ENCODE assay signal across 10 mouse cellular contexts in genomic region chr5:148965089-148965591, GRCm38 (mm10). TPM values are rescaled to one million over a fixed set of nuclear protein-coding genes. Genes with fewer than 3 reads are reported as not detected.
DNase-seq lines count a peak whose midpoint lies in the region; ATAC-seq and TF ChIP-seq lines count a peak whose summit lies in the region.
"Had no signal": no experiment of that assay in that cellular context is flagged by ENCODE, and none has a peak within 500 bp of the region (broad histone marks: within the 10 kb centered on the region; RNA-seq: fewer than 3 reads in every experiment).

No protein-coding gene starts in this region.

- H3K9ac ChIP-seq in heart, embryonic 12.5 days, result 0 out of 2 replicates have a peak overlapping the region, but pooled peaks have one; percentile 5
- no peak overlapping the region for H3K9ac ChIP-seq in midbrain, embryonic 14.5 days (replicated peaks; ENCODE audit: low read length)
- no peak overlapping the region for H3K9ac ChIP-seq in midbrain, embryonic 11.5 days (ENCODE audit: low read length)
- no peak overlapping the region for H3K9ac ChIP-seq in forebrain, postnatal 0 days
- H3K9ac ChIP-seq in stomach, embryonic 14.5 days (replicated peaks; ENCODE audit: low read depth, low read length), result no peak overlapping the region

- no peak overlapping the region for H3K4me3 ChIP-seq in heart, embryonic 12.5 days
- no peak overlapping the region for H3K4me3 ChIP-seq in midbrain, embryonic 14.5 days (replicated peaks; ENCODE audit: low read depth, low read length)
- no peak overlapping the region for H3K4me3 ChIP-seq in midbrain, embryonic 11.5 days (ENCODE audit: low read depth, low read length)
- no peak overlapping the region for H3K4me3 ChIP-seq in forebrain, postnatal 0 days (ENCODE audit: low read depth, low read length)
- no peak overlapping the region for H3K4me3 ChIP-seq in stomach, embryonic 14.5 days (ENCODE audit: low read depth, low read length)

- H3K9me3 ChIP-seq in heart, embryonic 12.5 days (replicated peaks), result no peaks in the 10 kb centered on the region
- no peaks in the 10 kb centered on the region for H3K9me3 ChIP-seq in midbrain, embryonic 14.5 days (ENCODE audit: control insufficient read depth, low read length)
- no peaks in the 10 kb centered on the region for H3K9me3 ChIP-seq in midbrain, embryonic 11.5 days (ENCODE audit: control insufficient read depth, low read length)
- no peaks in the 10 kb centered on the region for H3K9me3 ChIP-seq in forebrain, postnatal 0 days (ENCODE audit: low read length)
- H3K9me3 ChIP-seq in stomach, embryonic 14.5 days (ENCODE audit: control insufficient read depth, low read depth, low read length), result no peaks in the 10 kb centered on the region

- no peak for ATAC-seq in heart, embryonic 12.5 days (ENCODE audit: insufficient number of reproducible peaks, low FRiP score)
- ATAC-seq in midbrain, embryonic 14.5 days (ENCODE audit: low FRiP score, low TSS enrichment), result no peak
- ATAC-seq in midbrain, embryonic 11.5 days (ENCODE audit: low FRiP score), result no peak
- peak; percentile 62 for ATAC-seq in forebrain, postnatal 0 days
- ATAC-seq in stomach, embryonic 14.5 days (ENCODE audit: insufficient number of reproducible peaks, insufficient read depth, low FRiP score, low read depth), result no peak
- no peak for ATAC-seq in megakaryocyte, adult 5-6 weeks (ENCODE audit: poor library complexity, severe bottlenecking)

- DNase-seq in heart, postnatal 25 days (ENCODE audit: low spot score), result no peak
- no peak for DNase-seq in midbrain, embryonic 14.5 days
- no peak for DNase-seq in midbrain, embryonic 11.5 days (ENCODE audit: low spot score, missing footprints)
- peak; percentile 68 for DNase-seq in forebrain, postnatal 0 days
- DNase-seq in T-cell, adult 2 months (ENCODE audit: low spot score), result no peak
- DNase-seq: spleen, adult 18-20 months had no signal

- H3K4me2 ChIP-seq in heart, embryonic 12.5 days, result peak overlapping the region; percentile 46
- H3K4me2 ChIP-seq in midbrain, embryonic 14.5 days (ENCODE audit: low read length), result no peak overlapping the region
- H3K4me2 ChIP-seq in midbrain, embryonic 11.5 days, result no peak overlapping the region
- H3K4me2 ChIP-seq in forebrain, postnatal 0 days (ENCODE audit: low read depth), result peak overlapping the region; percentile 15
- H3K4me2 ChIP-seq in stomach, embryonic 14.5 days (replicated peaks; ENCODE audit: low read depth, low read length), result 0 out of 2 replicates have a peak overlapping the region, but pooled peaks have one; percentile 0

- H3K27me3 ChIP-seq in heart, embryonic 12.5 days (replicated peaks), result no peaks in the 10 kb centered on the region
- no peaks in the 10 kb centered on the region for H3K27me3 ChIP-seq in midbrain, embryonic 14.5 days (ENCODE audit: control insufficient read depth, insufficient read depth, low read length)
- no peaks in the 10 kb centered on the region for H3K27me3 ChIP-seq in midbrain, embryonic 11.5 days (ENCODE audit: control insufficient read depth, insufficient read depth, low read length)
- H3K27me3 ChIP-seq in forebrain, postnatal 0 days (ENCODE audit: insufficient read depth, low read length), result no peaks in the 10 kb centered on the region
- no peaks in the 10 kb centered on the region for H3K27me3 ChIP-seq in stomach, embryonic 14.5 days (ENCODE audit: control insufficient read depth, insufficient read depth, low read length)

- WGBS in heart, embryonic 12.5 days, result 63% methylated on average over 15 of the region's 15 CpGs
- 89% methylated on average over 15 of the region's 15 CpGs for WGBS in midbrain, embryonic 14.5 days
- 82% methylated on average over 15 of the region's 15 CpGs for WGBS in midbrain, embryonic 11.5 days
- 59% methylated on average over 15 of the region's 15 CpGs for WGBS in forebrain, postnatal 0 days
- WGBS in stomach, embryonic 14.5 days, result 59% methylated on average over 15 of the region's 15 CpGs

- H3K36me3 ChIP-seq in heart, embryonic 12.5 days, result no peaks in the 10 kb centered on the region
- no peaks in the 10 kb centered on the region for H3K36me3 ChIP-seq in midbrain, embryonic 14.5 days (ENCODE audit: control insufficient read depth, insufficient read depth, low read length)
- H3K36me3 ChIP-seq in midbrain, embryonic 11.5 days (ENCODE audit: control insufficient read depth, insufficient read depth, low read length), result no peaks in the 10 kb centered on the region
- no peaks in the 10 kb centered on the region for H3K36me3 ChIP-seq in forebrain, postnatal 0 days (ENCODE audit: insufficient read depth)
- H3K36me3 ChIP-seq in stomach, embryonic 14.5 days (ENCODE audit: control insufficient read depth, insufficient read depth, low read length), result no peaks in the 10 kb centered on the region

- H3K4me1 ChIP-seq in heart, embryonic 12.5 days (replicated peaks), result peaks cover 42% of the 10 kb centered on the region
- peaks cover 13% of the 10 kb centered on the region; the same call in 1 of the 2 replicates for H3K4me1 ChIP-seq in midbrain, embryonic 14.5 days (ENCODE audit: control insufficient read depth, insufficient read depth, low read length)
- H3K4me1 ChIP-seq in midbrain, embryonic 11.5 days (ENCODE audit: control insufficient read depth, insufficient read depth, low read length), result peaks cover 5% of the 10 kb centered on the region; the same call in 1 of the 2 replicates
- H3K4me1 ChIP-seq in forebrain, postnatal 0 days (ENCODE audit: insufficient read depth), result peaks cover 22% of the 10 kb centered on the region
- H3K4me1 ChIP-seq in stomach, embryonic 14.5 days (ENCODE audit: control insufficient read depth, insufficient read depth, low read length), result peaks cover 38% of the 10 kb centered on the region

- TF ChIP-seq CTCF in forebrain, postnatal 0 days (IDR thresholded peaks at IDR 0.05; ENCODE audit: low read depth), result no peak

- intact Hi-C loops in heart, postnatal 25 days (cut with DNase I), result loop anchor here (5.0 kb wide), 1 partner anchor 67 kb away; no protein-coding TSS in a partner anchor

- peak overlapping the region; percentile 66; the same call in 1 of the 2 replicates for H3K27ac ChIP-seq in heart, embryonic 12.5 days (ENCODE audit: poor library complexity, severe bottlenecking)
- peak overlapping the region; percentile 10; the same call in 1 of the 2 replicates for H3K27ac ChIP-seq in midbrain, embryonic 14.5 days (replicated peaks; ENCODE audit: low read depth, low read length)
- no peak overlapping the region for H3K27ac ChIP-seq in midbrain, embryonic 11.5 days (ENCODE audit: low read depth, low read length)
- H3K27ac ChIP-seq in forebrain, postnatal 0 days (ENCODE audit: low read depth, low read length), result peak overlapping the region; percentile 87
- H3K27ac ChIP-seq in stomach, embryonic 14.5 days (ENCODE audit: low read length), result peak overlapping the region; percentile 77
- H3K27ac ChIP-seq: macrophage had no signal

RNA-seq across cellular contexts. Expression of gene Gm42791, which starts 29.8 kb away (rescaled TPM):
- 0.45 TPM in 1 of 2 replicates, not detected in the other for polyA plus RNA-seq in heart, embryonic 12.5 days (2016; fragmentation: Nextera tagmentation; extraction: Ambion mirVana)
- 1 to 10 TPM; 5.8 to 6.2 TPM for total RNA-seq in heart, postnatal 25 days (2021)
- not detected in 2 replicates for polyA plus RNA-seq in midbrain, embryonic 14.5 days (2014; fragmentation: Nextera tagmentation; extraction: Ambion mirVana)
- polyA plus RNA-seq in midbrain, embryonic 11.5 days (2014; fragmentation: Nextera tagmentation; extraction: Ambion mirVana), result 2.0 TPM in 1 of 2 replicates, not detected in the other
- total RNA-seq in forebrain, postnatal 0 days (2014; rRNA removed), result not detected in 2 replicates
- 2.0 and 5.7 TPM in 2 replicates for polyA plus RNA-seq in forebrain, postnatal 0 days (2015; fragmentation: Nextera tagmentation; extraction: Ambion mirVana)
- polyA plus RNA-seq in stomach, embryonic 14.5 days (2014; fragmentation: Nextera tagmentation; extraction: Ambion mirVana), result not detected in 2 replicates
- total RNA-seq in megakaryocyte, adult 5-6 weeks (2015), result not detected in 2 replicates
- total RNA-seq in megakaryocyte, adult 5-6 weeks (2017), result not detected in 2 replicates

RNA-seq across cellular contexts. Expression of gene Katnal1, which starts 36.0 kb away (rescaled TPM):
- 17.1 and 19.2 TPM in 2 replicates for polyA plus RNA-seq in heart, embryonic 12.5 days (2016; fragmentation: Nextera tagmentation; extraction: Ambion mirVana)
- total RNA-seq in heart, postnatal 25 days (2021), result 1 to 10 TPM; 9.2 to 9.9 TPM
- polyA plus RNA-seq in midbrain, embryonic 14.5 days (2014; fragmentation: Nextera tagmentation; extraction: Ambion mirVana), result 30.9 and 42.8 TPM in 2 replicates
- 31.1 and 37.1 TPM in 2 replicates for polyA plus RNA-seq in midbrain, embryonic 11.5 days (2014; fragmentation: Nextera tagmentation; extraction: Ambion mirVana)
- 45.0 and 47.9 TPM in 2 replicates for total RNA-seq in forebrain, postnatal 0 days (2014; rRNA removed)
- polyA plus RNA-seq in forebrain, postnatal 0 days (2015; fragmentation: Nextera tagmentation; extraction: Ambion mirVana), result 18.0 and 24.0 TPM in 2 replicates
- 13.0 and 14.9 TPM in 2 replicates for polyA plus RNA-seq in stomach, embryonic 14.5 days (2014; fragmentation: Nextera tagmentation; extraction: Ambion mirVana)
- total RNA-seq in megakaryocyte, adult 5-6 weeks (2015), result 1.8 and 3.1 TPM in 2 replicates
- 2.4 and 2.5 TPM in 2 replicates for total RNA-seq in megakaryocyte, adult 5-6 weeks (2017)

Comparison
In these comparisons a context has a peak if more than half of its experiments do, and no peak if none do; other contexts are left out.
1. H3K4me2 ChIP-seq: peak in heart, embryonic 12.5 days (single experiment), forebrain, postnatal 0 days (single experiment) and stomach, embryonic 14.5 days (single experiment); none in midbrain, embryonic 14.5 days (single experiment) and midbrain, embryonic 11.5 days (single experiment).